Mouse (Mus musculus): ENCODE measurements around the gene Iqgap2.

Gene Iqgap2

DNA sequence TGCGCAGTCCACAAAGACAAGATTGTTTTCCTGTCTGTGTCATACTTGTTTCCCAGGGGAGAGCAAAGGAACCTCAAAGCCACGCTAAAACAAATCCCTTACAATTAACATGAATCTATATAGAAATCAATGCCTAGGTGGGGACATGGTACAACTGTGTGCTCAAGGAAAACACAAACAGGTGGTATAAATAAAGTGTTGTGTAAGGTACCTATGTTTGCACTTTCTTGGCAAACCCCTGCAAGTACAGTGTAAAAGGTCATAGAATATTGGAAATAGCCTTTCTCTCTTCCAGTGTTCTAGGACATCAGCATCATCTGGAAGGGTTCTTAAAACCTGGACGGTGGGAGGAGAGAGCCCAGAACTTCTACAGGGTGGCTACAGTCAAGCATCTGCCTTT is 7.3 kb downstream of the Iqgap2 start:
- no peak for DNase-seq (ENCODE audit: low spot score)

DNA sequence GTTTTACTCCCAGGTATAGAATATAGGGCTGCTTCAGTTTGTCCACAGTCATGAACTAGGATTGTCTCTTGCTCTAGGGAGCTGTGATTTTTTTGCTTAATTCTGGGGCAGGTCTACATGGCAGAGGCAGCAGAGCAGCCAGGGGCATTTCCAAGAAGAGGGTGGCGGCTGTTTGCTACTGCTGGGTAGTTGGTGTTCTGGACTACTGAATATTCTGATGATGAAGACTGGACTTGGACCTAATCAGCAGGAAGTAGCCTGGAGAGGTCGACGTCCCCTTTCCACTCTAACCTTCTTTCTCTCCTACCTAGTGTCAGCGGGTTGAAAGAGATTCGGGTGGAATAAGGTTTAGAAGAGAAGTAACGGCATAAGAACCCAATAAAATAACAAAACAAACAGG is 9.7 kb downstream of the Iqgap2 start:
- no peak for DNase-seq (ENCODE audit: low spot score)

DNA sequence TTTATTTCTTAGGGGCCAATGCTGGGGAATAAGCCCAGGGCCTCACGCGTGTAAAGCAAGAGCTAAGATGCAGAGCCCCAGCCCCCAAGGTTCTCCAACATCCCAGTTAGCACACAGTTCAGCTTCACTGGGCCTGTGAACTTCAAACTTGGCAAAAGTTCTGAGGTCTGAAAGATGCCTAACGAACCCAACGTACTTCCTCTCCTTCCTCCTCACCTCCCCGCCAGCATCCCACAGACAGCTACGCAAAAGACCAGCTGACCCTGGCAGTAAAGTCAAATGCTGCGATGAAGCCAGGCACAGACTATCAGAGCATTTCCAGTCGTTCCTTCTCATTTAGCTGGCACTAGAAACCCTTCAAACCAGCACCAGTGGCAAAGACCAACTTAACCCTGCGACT is 10.3 kb downstream of the Iqgap2 start:
- DNase-seq (ENCODE audit: low spot score), result no peak

DNA sequence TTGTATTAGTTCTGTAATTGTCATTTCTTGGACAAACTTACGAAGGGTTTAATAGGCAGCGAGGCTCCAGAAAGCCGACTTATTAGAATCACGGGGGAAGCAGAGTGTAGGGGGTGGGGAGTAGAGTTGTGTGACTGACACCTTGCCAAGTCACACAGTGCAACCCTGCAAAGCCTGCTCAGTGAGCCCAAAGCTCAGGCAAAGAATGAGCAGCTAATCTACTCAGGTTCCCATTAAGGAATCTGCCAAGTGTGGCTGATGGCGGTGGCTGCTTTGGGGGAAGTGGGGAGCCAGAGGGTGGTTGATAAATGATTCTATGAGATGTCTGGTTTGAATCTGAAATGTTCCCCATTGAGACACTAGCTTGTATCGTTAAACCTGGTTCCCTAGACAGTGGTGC is 11.1 kb downstream of the Iqgap2 start:
- no peak for DNase-seq (ENCODE audit: low spot score)

DNA sequence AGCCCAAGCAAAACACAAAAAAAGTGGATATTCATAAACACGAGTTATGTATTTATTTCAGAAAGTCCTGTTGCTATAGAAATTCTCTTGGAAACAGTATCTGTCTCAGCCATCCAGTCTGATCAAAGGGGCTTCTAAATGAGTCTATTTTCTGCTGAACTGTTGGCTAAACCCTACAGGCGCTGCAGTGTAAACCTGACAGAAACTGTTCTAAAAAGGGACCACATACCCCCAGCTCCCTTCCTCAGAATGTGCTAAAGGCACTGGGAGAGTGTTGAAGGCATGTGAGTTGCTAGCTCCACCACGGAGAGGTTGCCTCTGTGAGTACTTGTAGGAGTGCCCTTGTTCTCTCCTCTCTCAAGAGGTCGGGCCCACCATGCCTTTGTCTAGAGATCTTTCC is 19.7 kb downstream of the Iqgap2 start:
- DNase-seq (ENCODE audit: low spot score), result no peak

DNA sequence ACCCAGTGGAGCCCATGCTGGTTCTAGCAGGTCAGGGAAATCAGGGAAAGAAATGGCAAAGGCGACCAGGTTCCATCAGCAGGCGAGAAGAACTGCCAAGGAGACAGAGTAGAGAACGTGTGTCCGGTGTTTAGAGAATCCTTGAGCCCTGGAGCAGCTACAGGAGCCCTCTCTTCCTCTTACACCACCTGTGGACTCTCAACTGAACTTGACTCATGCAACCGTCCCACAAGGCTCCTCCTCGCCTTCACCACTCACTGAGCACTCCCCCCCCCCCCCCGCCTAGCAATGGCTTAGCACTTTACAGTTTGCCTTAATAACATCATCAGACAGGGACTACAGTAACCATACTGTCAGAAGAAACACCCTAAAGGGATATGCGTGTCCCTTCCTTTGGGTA is 21.1 kb downstream of the Iqgap2 start:
- no peak for DNase-seq (ENCODE audit: low spot score)

DNA sequence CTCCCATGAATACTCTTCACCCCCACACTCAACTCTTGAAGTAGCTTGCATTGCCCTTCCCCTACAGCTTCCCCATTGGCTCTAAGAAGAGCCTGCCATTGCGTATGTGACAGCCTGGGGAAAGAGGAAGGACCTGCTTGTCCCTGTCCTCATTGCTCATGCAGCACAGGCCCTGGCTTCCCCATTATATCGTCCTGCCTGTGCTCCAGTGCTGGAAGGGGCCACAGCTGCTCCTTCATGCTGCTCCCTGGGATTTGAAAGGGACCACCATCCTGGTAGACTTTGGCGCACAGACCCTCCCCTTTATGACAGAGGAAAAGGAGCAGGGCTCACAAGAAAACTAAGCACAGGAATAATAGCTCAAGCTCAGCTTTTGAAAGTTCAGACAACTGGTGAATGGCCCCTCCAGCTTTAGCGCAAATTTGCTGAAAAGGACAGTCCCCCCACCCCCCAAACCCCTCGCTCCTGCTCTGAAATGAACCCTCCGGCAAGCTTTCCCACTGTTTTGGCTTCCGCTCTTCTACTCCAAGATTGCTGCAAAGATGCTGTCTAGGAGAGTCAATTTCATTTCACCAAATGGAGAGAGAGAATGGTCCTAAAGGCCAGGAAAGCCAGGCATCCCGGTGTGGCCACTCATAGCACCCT is 22.7 kb downstream of the Iqgap2 start:
- no peak for DNase-seq (ENCODE audit: low spot score)

DNA sequence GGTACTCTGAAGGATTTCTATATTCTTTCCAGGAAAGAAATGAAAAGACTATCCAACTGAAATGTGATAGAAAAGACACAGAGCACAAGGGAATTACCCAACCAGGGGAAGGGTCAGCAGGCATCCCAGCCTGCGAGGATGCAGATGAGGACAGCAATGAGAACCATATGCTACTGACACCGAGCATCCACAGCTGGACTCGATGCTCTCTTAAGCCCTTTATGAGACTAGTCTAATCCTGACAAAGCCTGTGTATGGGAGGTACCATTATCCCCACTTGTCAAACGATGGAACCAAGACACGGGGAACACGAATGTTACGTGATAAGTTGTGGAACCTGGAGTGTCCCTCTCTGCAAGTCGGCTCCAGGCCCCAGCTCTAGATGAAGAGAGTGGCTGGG is 29.5 kb downstream of the Iqgap2 start:
- no peak for DNase-seq (ENCODE audit: low spot score)

DNA sequence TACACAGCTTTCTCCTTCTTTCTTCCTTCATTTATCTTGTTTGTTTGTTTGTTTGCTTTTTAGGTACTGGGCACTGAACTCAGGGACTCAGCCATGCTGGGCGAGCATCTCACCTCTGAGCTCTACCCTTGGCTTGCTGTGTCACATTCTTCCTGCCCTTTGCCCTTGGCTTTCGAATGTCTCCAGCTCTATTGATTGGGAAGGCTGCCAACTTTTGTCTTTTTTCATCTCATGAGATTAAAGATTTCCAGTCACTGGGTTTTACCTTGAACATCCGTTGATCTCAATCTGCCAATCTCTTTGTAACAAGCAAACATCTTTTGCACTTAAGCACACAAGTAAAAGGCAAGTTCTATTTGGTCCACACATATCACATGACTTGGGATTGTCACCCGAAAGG is 32.5 kb downstream of the Iqgap2 start:
- no peak for DNase-seq (ENCODE audit: low spot score)

DNA sequence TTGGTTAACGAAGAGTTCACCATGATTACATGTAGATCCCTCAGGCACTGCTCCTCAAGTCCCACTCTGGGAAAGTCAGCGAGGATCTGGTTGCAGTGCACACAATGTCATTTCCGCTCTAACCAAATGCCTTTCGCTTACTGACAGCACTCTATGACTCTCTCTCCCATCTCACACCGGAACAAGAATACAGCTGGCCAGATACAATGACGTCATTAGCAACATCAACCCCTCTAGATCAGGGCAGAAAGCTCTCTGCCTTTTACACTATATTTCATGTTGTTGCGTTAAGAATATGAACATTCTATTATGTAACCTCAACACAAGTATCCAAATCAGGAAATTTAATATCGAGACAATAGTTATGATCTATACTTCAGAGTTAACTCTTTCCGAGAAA is 32.9 kb downstream of the Iqgap2 start:
- DNase-seq (ENCODE audit: low spot score), result no peak

DNA sequence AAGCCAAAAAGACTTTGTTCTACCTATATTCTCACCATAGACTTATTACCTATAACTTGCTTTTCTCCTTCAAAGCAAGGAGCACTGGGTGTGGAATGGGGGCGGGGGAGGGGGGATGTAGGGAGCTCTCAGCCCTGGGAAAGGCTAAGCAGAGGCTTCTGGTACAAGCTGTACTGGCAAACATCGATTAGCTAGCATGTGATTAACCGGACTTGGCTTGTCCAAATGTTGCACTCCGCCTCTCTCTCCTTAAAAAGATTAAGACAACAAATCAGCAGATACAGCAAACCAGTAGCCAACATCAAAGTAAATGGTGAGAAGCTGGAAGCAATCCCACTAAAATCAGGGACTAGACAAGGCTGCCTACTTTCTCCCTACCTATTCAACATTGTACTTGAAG is 36.2 kb downstream of the Iqgap2 start:
- no peak for DNase-seq (ENCODE audit: low spot score)

DNA sequence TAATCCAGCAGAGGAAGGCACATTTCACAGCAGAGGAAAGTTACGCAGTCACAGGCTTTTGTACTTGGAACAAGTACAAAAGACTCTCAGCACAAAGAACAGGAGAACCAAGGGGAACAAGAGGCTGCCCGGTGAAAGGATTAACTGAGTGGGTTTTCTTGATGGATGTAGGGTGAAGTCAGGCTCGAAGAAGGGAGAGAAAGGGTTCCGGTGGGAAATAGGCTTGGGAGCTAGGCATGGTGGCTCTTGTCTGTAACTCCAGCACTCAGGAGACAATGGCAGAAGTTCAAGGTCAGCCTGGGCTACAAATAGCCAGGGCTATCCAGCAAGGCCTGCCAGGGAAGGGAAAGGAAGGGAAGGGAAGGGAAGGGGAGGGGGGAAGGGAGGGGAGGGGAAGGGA is 40.1 kb downstream of the Iqgap2 start:
- no peak for DNase-seq (ENCODE audit: low spot score)

DNA sequence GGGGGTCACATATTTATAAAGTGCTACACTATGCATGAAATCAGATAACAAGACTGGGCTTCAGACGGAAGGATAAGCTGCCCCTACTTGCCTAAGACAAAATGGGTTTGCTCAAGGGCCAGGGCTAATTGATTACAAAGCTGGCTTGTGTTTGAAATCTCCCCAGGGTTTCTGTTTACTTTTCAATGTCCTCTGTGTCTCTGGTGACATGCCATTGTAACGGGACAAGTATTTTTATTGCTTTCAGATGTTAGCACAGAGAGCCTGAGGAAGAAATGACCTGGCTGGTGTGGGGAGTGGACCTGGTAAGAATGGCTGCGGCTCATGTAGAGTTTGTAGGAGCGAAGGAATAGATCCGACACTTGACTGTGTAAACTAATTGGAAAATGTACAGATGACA is 41.3 kb downstream of the Iqgap2 start:
- DNase-seq (ENCODE audit: low spot score), result no peak

DNA sequence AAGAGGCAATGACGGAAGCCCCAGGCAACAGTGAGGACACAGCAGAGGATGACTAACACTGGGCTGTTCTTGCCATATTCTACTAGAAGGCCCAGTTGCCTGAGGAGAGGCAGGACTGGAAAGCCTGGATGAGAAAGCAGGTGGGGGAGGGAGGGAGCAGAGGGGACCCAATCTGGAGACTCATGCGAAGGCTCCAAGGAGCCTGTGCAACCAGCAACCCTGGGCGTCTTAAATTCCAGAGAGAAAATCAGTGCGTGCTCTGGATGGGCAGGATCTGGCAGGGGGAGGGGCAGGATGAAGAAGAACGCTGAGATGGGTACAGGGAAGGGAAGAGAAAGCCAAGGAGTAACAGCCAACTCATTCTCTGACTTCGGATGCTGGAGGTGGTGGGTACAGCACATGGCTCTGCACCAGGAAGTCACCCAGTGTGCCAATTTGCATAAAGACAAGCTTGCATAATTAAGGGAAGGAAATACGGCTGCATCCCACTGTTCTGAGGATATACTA is 42.2 kb downstream of the Iqgap2 start:
- DNase-seq (ENCODE audit: low spot score), result no peak

DNA sequence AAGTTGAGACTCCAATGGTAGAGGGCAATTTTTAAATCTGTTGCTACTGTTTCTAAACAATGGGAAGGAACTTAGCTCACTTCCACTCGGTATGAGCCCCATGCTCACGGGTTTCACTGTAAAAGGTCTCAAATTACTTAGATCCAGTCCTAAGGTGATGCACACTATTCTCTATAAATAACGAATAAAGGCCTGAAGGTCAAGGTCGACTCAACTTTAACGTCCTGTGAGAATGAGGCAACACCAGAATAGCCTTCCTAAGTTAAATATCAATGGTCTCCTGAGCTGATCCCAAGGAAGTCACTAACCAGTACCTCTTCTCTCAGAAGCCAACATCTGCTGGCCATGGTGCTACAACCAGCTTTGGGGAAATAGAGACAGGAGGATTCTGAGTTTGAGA is 45.4 kb downstream of the Iqgap2 start:
- DNase-seq (ENCODE audit: low spot score), result no peak

DNA sequence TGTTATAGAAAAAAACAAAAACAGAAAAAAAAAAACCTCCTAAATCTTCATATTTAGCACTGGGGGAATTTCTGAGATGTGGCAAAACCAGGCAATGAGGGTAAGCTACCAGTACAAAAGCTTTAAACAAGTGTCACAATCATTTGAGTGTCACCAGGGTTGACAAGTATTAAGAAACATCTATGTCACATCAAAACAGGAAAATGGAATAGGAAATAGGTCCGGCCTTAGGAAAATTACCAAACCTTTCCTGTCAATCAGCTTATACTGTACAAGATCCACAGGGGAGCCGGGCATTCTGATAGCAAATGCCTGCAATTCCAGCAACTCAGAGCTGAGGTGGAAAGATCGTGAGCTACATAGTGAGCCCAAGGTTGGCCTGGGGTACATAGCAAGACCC is 46.8 kb downstream of the Iqgap2 start:
- no peak for DNase-seq (ENCODE audit: low spot score)

DNA sequence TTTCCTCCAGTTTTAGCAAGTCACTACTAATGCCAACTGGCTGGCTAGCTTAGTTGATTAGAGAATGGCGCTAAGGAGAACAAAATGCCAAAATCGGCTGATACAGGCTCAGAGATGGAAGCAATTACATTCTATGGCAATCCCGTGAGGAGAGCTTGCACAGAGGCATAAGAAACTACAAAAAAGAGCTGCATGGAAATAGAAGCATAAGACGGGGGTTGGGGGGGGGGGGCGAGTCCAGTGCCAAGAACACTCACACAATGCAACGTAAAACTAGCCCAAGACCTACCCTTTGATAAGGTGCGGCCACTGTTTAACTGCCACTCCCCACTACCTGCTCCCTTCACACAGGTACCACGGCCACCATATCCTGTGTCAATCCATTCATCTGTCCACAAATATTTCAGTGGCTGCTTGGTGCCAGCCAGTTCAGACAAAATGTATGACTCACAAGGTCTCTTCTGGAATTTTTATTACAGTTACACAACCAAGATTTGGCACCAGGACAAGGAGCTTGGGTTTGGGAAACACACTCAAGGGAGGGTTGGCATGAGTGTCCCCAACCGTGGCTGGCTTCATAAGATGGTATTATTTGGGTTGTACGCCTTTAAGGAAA is 48.2 kb downstream of the Iqgap2 start:
- DNase-seq (ENCODE audit: low spot score), result peak; percentile 19

DNA sequence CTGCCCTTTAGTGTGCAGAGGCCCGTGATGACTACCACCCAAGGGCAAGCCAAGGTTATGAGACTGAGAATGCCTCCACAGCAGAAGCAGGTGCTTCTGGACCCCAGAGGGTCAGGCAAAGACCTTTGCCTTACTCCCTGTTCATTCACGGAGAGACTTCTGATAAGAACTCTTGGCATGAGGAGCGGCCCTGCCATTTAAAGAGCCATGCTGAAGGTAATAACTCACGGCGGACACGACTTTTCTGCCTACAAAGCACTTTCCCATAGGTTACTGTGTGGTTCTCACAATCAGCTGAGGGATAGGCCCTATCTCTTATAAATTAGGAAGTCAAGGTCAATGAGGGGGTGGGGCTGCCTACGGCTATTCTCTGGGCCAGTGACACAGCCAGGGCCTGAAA is 48.9 kb downstream of the Iqgap2 start:
- no peak for DNase-seq (ENCODE audit: low spot score)

DNA sequence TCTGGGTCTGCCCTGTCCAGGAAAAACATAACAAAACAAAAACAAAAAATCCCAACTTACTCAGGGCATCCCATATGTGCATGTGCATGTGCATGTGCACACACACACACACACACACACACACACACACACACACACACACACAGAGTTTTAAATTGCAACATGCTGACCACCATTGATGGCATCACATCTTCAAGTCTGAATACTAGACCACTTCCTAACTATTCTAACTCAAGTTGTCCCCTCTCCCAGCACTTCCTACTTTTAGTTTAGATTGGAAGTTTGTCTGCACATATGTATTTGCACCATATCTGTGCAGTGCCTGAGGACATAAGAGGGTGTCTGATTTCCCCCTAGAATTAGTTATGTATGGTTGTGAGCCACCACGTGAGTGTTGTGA is 49.8 kb downstream of the Iqgap2 start:
- DNase-seq (ENCODE audit: low spot score), result no peak

DNA sequence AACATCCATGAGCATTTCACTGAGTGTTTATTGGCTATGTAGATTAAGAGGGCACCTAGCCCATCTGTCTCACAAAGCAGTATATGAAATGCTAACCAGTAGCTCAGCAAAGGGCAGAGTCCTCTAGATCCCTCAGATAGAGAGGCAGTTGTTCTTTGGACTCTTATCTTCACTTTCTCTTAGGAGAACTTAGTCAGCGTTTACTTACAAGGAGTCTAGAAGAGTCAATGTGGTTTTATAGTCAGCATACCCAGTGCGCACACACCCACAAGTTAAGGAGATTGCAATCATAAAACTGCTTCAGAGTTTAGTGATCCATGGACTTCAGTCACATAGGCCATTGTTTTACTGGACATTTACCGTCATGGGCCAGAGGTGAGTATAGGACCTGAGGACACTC is 54.8 kb downstream of the Iqgap2 start:
- no peak for DNase-seq (ENCODE audit: low spot score)

DNA sequence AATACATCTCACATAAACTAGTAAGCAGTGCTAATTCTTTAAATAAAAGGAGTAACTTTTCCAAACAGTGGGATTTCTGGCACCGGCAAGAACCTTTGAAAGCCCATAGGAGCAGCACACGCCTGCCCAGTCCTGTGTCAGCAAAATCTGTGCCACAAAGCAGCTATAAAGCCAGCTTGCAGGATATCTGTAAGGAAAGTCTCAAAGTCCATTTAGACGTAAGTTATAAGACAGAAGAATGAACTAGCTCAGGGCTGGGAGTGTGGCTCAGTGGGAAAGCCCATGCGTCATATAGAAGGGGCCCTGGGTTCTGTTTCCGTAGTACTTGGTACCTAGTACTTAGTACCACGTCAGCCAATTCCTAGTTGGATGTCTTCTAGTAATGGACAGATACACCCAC is 58.2 kb downstream of the Iqgap2 start:
- no peak for DNase-seq (ENCODE audit: low spot score)

DNA sequence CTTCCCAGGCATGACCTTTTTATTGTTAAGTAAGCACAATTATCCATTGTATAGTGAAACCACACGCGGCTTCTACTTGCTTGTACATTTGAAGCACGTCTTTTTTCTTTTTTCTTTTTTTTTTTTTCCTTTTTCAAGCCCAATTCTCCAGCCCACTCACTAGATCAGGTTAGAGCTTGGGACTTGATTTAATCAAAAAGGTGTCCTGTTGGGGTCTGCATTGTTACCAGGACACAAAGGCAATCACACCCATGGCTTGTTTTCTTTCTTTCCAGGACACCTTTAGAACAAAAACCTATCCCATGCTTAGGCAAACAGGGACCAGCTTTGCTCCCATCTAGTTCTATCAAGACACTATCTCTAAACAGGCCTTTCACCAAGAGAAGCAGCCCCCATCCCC is 59.0 kb downstream of the Iqgap2 start:
- no peak for DNase-seq (ENCODE audit: low spot score)

DNA sequence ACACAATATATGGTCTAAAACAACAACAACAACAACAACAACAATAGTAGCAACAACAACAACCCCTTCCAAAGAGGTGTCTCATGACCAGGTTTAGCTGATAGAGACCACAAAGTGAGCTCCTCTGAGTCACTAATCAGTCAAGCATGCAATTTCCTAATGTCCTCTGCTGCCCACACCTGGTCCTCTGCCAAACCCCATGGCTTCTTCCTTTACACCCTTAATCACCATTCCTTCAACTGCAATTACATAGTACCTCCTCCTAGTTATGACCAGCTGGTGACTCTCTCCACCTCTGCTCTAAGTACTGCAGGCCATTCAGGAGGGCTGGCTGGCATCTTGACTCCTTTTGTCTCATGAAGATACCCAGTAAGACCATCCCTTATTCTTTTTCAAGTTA is 60.0 kb downstream of the Iqgap2 start:
- no peak for DNase-seq (ENCODE audit: low spot score)

DNA sequence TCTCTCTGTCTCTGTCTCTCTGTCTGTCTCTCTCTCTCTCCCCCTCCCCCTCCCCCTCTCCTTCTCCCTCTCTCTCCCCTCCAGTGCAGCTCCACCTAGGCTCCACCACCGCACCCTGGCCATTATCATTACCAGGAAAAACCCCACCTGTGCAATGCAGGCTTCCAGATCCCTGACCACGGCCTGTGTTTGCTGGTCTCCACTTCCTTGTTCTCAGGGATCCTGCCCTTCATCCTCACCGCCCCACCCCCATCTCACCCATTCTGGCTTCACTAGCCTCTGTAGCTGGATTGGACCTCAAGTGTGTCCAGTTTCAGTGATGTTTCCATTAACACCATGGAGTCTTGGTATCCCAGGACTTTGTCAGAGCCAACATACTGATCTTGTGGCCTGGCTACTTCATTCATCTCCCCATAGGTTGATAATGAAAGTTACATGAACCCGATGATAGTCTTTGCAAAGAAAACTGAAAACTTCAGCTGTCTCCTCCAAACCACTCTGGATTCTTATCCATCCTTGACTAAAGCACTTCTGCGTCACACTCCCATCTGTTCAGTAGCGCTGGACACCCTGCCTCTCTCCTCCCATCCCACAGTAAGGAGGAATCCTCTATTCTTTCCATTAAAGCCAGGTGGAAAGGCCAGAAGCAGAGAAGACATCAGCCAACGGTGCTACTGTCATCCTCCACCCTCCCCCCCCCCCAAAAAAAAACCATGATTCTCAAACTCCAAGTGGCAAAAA is 62.1 kb downstream of the Iqgap2 start:
- DNase-seq (ENCODE audit: low spot score), result no peak

All from urinary bladder, postnatal 25 days (tissue).